In genomic region chr6:14898096-14898855, GRCm38 (mm10) we compare ENCODE assay signal across 8 mouse cellular contexts. TPM values are rescaled to one million over a fixed set of nuclear protein-coding genes. Genes with fewer than 3 reads are reported as not detected.
DNase-seq lines count a peak whose midpoint lies in the region; ATAC-seq lines count a peak whose summit lies in the region.
"Had no signal": no experiment of that assay in that cellular context is flagged by ENCODE, and none has a peak within 500 bp of the region (broad histone marks: within the 10 kb centered on the region; RNA-seq: fewer than 3 reads in every experiment).

No protein-coding gene starts in this region.

- H3K4me1 ChIP-seq in forebrain, embryonic 13.5 days = peaks cover 40% of the 10 kb centered on the region
- H3K4me1 ChIP-seq in hindbrain, embryonic 16.5 days (ENCODE audit: control insufficient read depth, insufficient read depth, low read depth, low read length) = peaks cover 19% of the 10 kb centered on the region
- H3K4me1 ChIP-seq in midbrain, embryonic 11.5 days (ENCODE audit: control insufficient read depth, insufficient read depth, low read length) = peaks cover 22% of the 10 kb centered on the region

- H3K27me3 ChIP-seq in forebrain, embryonic 13.5 days = no peaks in the 10 kb centered on the region
- peaks cover 3% of the 10 kb centered on the region for H3K27me3 ChIP-seq in hindbrain, embryonic 16.5 days (replicated peaks; ENCODE audit: control insufficient read depth, insufficient read depth, low read length)
- no peaks in the 10 kb centered on the region for H3K27me3 ChIP-seq in midbrain, embryonic 11.5 days (ENCODE audit: control insufficient read depth, insufficient read depth, low read length)

- H3K36me3 ChIP-seq in forebrain, embryonic 13.5 days (ENCODE audit: poor library complexity, severe bottlenecking) = no peaks in the 10 kb centered on the region
- no peaks in the 10 kb centered on the region for H3K36me3 ChIP-seq in hindbrain, embryonic 16.5 days (ENCODE audit: control insufficient read depth, insufficient read depth, low read length)
- H3K36me3 ChIP-seq in midbrain, embryonic 11.5 days (ENCODE audit: control insufficient read depth, insufficient read depth, low read length) = no peaks in the 10 kb centered on the region

- DNase-seq in right cerebral cortex, postnatal 10 days (ENCODE audit: low spot score in 2 of 2) = peak; percentile 28 to 31
- no peak for DNase-seq in right cerebral cortex, postnatal 36 days (ENCODE audit: low spot score in 2 of 2)
- peak; percentile 97 for DNase-seq in midbrain, embryonic 11.5 days (ENCODE audit: low spot score, missing footprints)
- no peak for DNase-seq in layer of hippocampus, adult 9-10 months (ENCODE audit: low spot score)
- no peak for DNase-seq in thymus, postnatal 36 days

- no peak for ATAC-seq in forebrain, embryonic 13.5 days
- ATAC-seq in hindbrain, embryonic 16.5 days = no peak
- peak; percentile 15 for ATAC-seq in midbrain, embryonic 11.5 days (ENCODE audit: low FRiP score)

- peak overlapping the region; percentile 56 for H3K9ac ChIP-seq in forebrain, embryonic 13.5 days
- peak overlapping the region; percentile 33 for H3K9ac ChIP-seq in hindbrain, embryonic 16.5 days (ENCODE audit: low read depth, low read length)
- peak overlapping the region; percentile 63 for H3K9ac ChIP-seq in midbrain, embryonic 11.5 days (ENCODE audit: low read length)

- no peaks in the 10 kb centered on the region for H3K9me3 ChIP-seq in forebrain, embryonic 13.5 days (replicated peaks)
- no peaks in the 10 kb centered on the region for H3K9me3 ChIP-seq in hindbrain, embryonic 16.5 days (ENCODE audit: control insufficient read depth, low read length)
- H3K9me3 ChIP-seq in midbrain, embryonic 11.5 days (ENCODE audit: control insufficient read depth, low read length) = no peaks in the 10 kb centered on the region

- H3K4me3 ChIP-seq in forebrain, embryonic 13.5 days = peak overlapping the region; percentile 29
- peak overlapping the region; percentile 22 for H3K4me3 ChIP-seq in hindbrain, embryonic 16.5 days (ENCODE audit: low read length)
- peak overlapping the region; percentile 31 for H3K4me3 ChIP-seq in midbrain, embryonic 11.5 days (ENCODE audit: low read depth, low read length)
- H3K4me3 ChIP-seq: myocyte had no signal

- WGBS in forebrain, embryonic 13.5 days = 2% methylated on average over 31 of the region's 31 CpGs
- 4% methylated on average over 31 of the region's 31 CpGs for WGBS in hindbrain, embryonic 16.5 days
- under 1% methylated on average over 31 of the region's 31 CpGs for WGBS in midbrain, embryonic 11.5 days

- no peak overlapping the region for H3K27ac ChIP-seq in forebrain, embryonic 13.5 days
- H3K27ac ChIP-seq in hindbrain, embryonic 16.5 days (ENCODE audit: low read depth, low read length) = no peak overlapping the region
- 0 out of 2 replicates have a peak overlapping the region, but pooled peaks have one; percentile 48 for H3K27ac ChIP-seq in midbrain, embryonic 11.5 days (ENCODE audit: low read depth, low read length)

- H3K4me2 ChIP-seq in forebrain, embryonic 13.5 days = peak overlapping the region; percentile 93
- H3K4me2 ChIP-seq in hindbrain, embryonic 16.5 days (ENCODE audit: low read length) = peak overlapping the region; percentile 51
- H3K4me2 ChIP-seq in midbrain, embryonic 11.5 days = peak overlapping the region; percentile 92

RNA-seq across cellular contexts. Expression of gene Foxp2, which starts 2.9 kb away (rescaled TPM):
- 28.3 and 30.2 TPM in 2 replicates for polyA plus RNA-seq in forebrain, embryonic 13.5 days (2015; fragmentation: Nextera tagmentation; extraction: Ambion mirVana)
- 35.3 and 50.1 TPM in 2 replicates for polyA plus RNA-seq in hindbrain, embryonic 16.5 days (2015; fragmentation: Nextera tagmentation; extraction: Ambion mirVana)
- polyA plus RNA-seq in midbrain, embryonic 11.5 days (2014; fragmentation: Nextera tagmentation; extraction: Ambion mirVana) = 42.4 and 45.4 TPM in 2 replicates
- polyA plus RNA-seq: myocyte had no signal

Comparison
In these comparisons a context has a peak if more than half of its experiments do, and no peak if none do; other contexts are left out.
1. DNase-seq: peak in right cerebral cortex, postnatal 10 days (2 of 2) and midbrain, embryonic 11.5 days (single experiment); none in right cerebral cortex, postnatal 36 days (0 of 2), layer of hippocampus, adult 9-10 months (single experiment) and thymus, postnatal 36 days (0 of 2).
2. Peak in every context shown above with its lines, with median percentiles within 50 percentile points of each other: H3K4me2 ChIP-seq, H3K4me3 ChIP-seq and H3K9ac ChIP-seq.